Mouse (Mus musculus): ENCODE results near the gene Gm28374. TPM values are rescaled to one million over a fixed set of nuclear protein-coding genes. Genes with fewer than 3 reads are reported as not detected.

The Gm28374 gene
- total RNA-seq, 2 experiments from 2014 or later, result not detected

Other genes with a start within 250 kb of the Gm28374 start
- 15.7 and 16.3 TPM in 2 replicates for gene Frmd8, start 207.0 kb downstream of the Gm28374 start, total RNA-seq (2015)
- 16.2 and 17.7 TPM in 2 replicates for gene Frmd8, start 207.0 kb downstream of the Gm28374 start, total RNA-seq (2017)
- 28.7 and 30.5 TPM in 2 replicates for gene Slc25a45, start 204.4 kb downstream of the Gm28374 start, total RNA-seq (2015)
- gene Slc25a45, start 204.4 kb downstream of the Gm28374 start, total RNA-seq (2017), result 30.2 and 39.5 TPM in 2 replicates
- gene Tigd3, start 188.1 kb downstream of the Gm28374 start, total RNA-seq (2015), result 0.32 and 0.81 TPM in 2 replicates
- 1.5 and 2.8 TPM in 2 replicates for gene Tigd3, start 188.1 kb downstream of the Gm28374 start, total RNA-seq (2017)
- 47.6 and 50.3 TPM in 2 replicates for gene Dpf2, start 169.2 kb downstream of the Gm28374 start, total RNA-seq (2015)
- gene Dpf2, start 169.2 kb downstream of the Gm28374 start, total RNA-seq (2017), result 65.1 and 83.0 TPM in 2 replicates
- not detected in 2 replicates for gene Cdc42ep2, start 157.4 kb downstream of the Gm28374 start, total RNA-seq (2015)
- gene Cdc42ep2, start 157.4 kb downstream of the Gm28374 start, total RNA-seq (2017), result 0.07 TPM in 1 of 2 replicates, not detected in the other
- 60.9 and 76.7 TPM in 2 replicates for gene Pola2, start 118.1 kb downstream of the Gm28374 start, total RNA-seq (2015)
- 57.4 and 61.3 TPM in 2 replicates for gene Pola2, start 118.1 kb downstream of the Gm28374 start, total RNA-seq (2017)
- not detected in 2 replicates for gene Slc22a20, start 96.1 kb downstream of the Gm28374 start, total RNA-seq (2015)
- 0.44 TPM in 1 of 2 replicates, not detected in the other for gene Slc22a20, start 96.1 kb downstream of the Gm28374 start, total RNA-seq (2017)
- 18.6 and 20.0 TPM in 2 replicates for gene Capn1, start 66.4 kb downstream of the Gm28374 start, total RNA-seq (2015)
- gene Capn1, start 66.4 kb downstream of the Gm28374 start, total RNA-seq (2017), result 36.8 and 38.4 TPM in 2 replicates
- 23.1 and 25.2 TPM in 2 replicates for gene Syvn1, start 35.7 kb downstream of the Gm28374 start, total RNA-seq (2015)
- gene Syvn1, start 35.7 kb downstream of the Gm28374 start, total RNA-seq (2017), result 10.1 and 11.2 TPM in 2 replicates
- 44.4 and 53.5 TPM in 2 replicates for gene Mrpl49, start 24.5 kb downstream of the Gm28374 start, total RNA-seq (2015)
- 31.9 and 38.4 TPM in 2 replicates for gene Mrpl49, start 24.5 kb downstream of the Gm28374 start, total RNA-seq (2017)
- gene Fau, start 24.4 kb downstream of the Gm28374 start, total RNA-seq (2015), result 1,814 and 1,841 TPM in 2 replicates
- 1,690 and 2,042 TPM in 2 replicates for gene Fau, start 24.4 kb downstream of the Gm28374 start, total RNA-seq (2017)
- 12.7 and 14.2 TPM in 2 replicates for gene Znhit2, start 21.1 kb downstream of the Gm28374 start, total RNA-seq (2015)
- gene Znhit2, start 21.1 kb downstream of the Gm28374 start, total RNA-seq (2017), result 12.5 and 14.5 TPM in 2 replicates
- 8.4 and 10.6 TPM in 2 replicates for gene Tm7sf2, start 13.9 kb downstream of the Gm28374 start, total RNA-seq (2015)
- 1.6 and 1.8 TPM in 2 replicates for gene Tm7sf2, start 13.9 kb downstream of the Gm28374 start, total RNA-seq (2017)
- 30.4 and 33.2 TPM in 2 replicates for gene Vps51, start 5.0 kb downstream of the Gm28374 start, total RNA-seq (2015)
- gene Vps51, start 5.0 kb downstream of the Gm28374 start, total RNA-seq (2017), result 42.8 and 54.7 TPM in 2 replicates
- not detected in 2 replicates for gene Tmem262, start 2.2 kb downstream of the Gm28374 start, total RNA-seq (2015)
- not detected in 2 replicates for gene Tmem262, start 2.2 kb downstream of the Gm28374 start, total RNA-seq (2017)
- gene Zfpl1, start 2.7 kb upstream of the Gm28374 start, total RNA-seq (2015), result 12.0 and 14.9 TPM in 2 replicates
- 23.7 and 32.8 TPM in 2 replicates for gene Zfpl1, start 2.7 kb upstream of the Gm28374 start, total RNA-seq (2017)
- gene Cdca5, start 2.7 kb upstream of the Gm28374 start, total RNA-seq (2015), result 44.8 and 55.4 TPM in 2 replicates
- gene Cdca5, start 2.7 kb upstream of the Gm28374 start, total RNA-seq (2017), result 35.5 and 42.8 TPM in 2 replicates
- 0.30 and 0.73 TPM in 2 replicates for gene AC131692.1, start 12.2 kb upstream of the Gm28374 start, total RNA-seq (2015)
- 4.6 TPM in 1 of 2 replicates, not detected in the other for gene AC131692.1, start 12.2 kb upstream of the Gm28374 start, total RNA-seq (2017)
- 0.07 and 0.17 TPM in 2 replicates for gene Naaladl1, start 23.5 kb upstream of the Gm28374 start, total RNA-seq (2015)
- 0.21 TPM in 1 of 2 replicates, not detected in the other for gene Naaladl1, start 23.5 kb upstream of the Gm28374 start, total RNA-seq (2017)
- gene Sac3d1, start 36.4 kb upstream of the Gm28374 start, total RNA-seq (2015), result 12.0 and 16.9 TPM in 2 replicates
- gene Sac3d1, start 36.4 kb upstream of the Gm28374 start, total RNA-seq (2017), result 5.5 and 6.3 TPM in 2 replicates
- 18.2 and 19.5 TPM in 2 replicates for gene Snx15, start 46.0 kb upstream of the Gm28374 start, total RNA-seq (2015)
- gene Snx15, start 46.0 kb upstream of the Gm28374 start, total RNA-seq (2017), result 13.8 and 14.2 TPM in 2 replicates
- gene Batf2, start 58.7 kb upstream of the Gm28374 start, total RNA-seq (2015), result 0.34 and 0.42 TPM in 2 replicates
- gene Batf2, start 58.7 kb upstream of the Gm28374 start, total RNA-seq (2017), result 0.44 and 0.71 TPM in 2 replicates
- gene Arl2, start 59.3 kb upstream of the Gm28374 start, total RNA-seq (2015), result 29.2 and 37.4 TPM in 2 replicates
- gene Arl2, start 59.3 kb upstream of the Gm28374 start, total RNA-seq (2017), result 33.6 and 37.0 TPM in 2 replicates
- gene Majin, start 102.1 kb upstream of the Gm28374 start, total RNA-seq (2015), result not detected in 2 replicates
- not detected in 2 replicates for gene Majin, start 102.1 kb upstream of the Gm28374 start, total RNA-seq (2017)
- not detected in 2 replicates for gene Gpha2, start 144.1 kb upstream of the Gm28374 start, total RNA-seq (2015)
- gene Gpha2, start 144.1 kb upstream of the Gm28374 start, total RNA-seq (2017), result not detected in 2 replicates
- gene Ppp2r5b, start 153.6 kb upstream of the Gm28374 start, total RNA-seq (2015), result 2.8 TPM in 2 replicates
- 2.3 and 3.1 TPM in 2 replicates for gene Ppp2r5b, start 153.6 kb upstream of the Gm28374 start, total RNA-seq (2017)
- gene Atg2a, start 159.4 kb upstream of the Gm28374 start, total RNA-seq (2015), result 9.2 and 9.4 TPM in 2 replicates
- gene Atg2a, start 159.4 kb upstream of the Gm28374 start, total RNA-seq (2017), result 6.4 and 8.1 TPM in 2 replicates
- 11.8 and 14.4 TPM in 2 replicates for gene Ehd1, start 194.5 kb upstream of the Gm28374 start, total RNA-seq (2015)
- 39.4 and 40.9 TPM in 2 replicates for gene Ehd1, start 194.5 kb upstream of the Gm28374 start, total RNA-seq (2017)
- gene Cdc42bpg, start 224.2 kb upstream of the Gm28374 start, total RNA-seq (2015), result 1.3 and 2.0 TPM in 2 replicates
- 3.2 and 3.5 TPM in 2 replicates for gene Cdc42bpg, start 224.2 kb upstream of the Gm28374 start, total RNA-seq (2017)